Mouse (Mus musculus): ENCODE data around the gene Arid5b. TPM values are rescaled to one million over a fixed set of nuclear protein-coding genes. Genes with fewer than 3 reads are reported as not detected.

Gene Arid5b
- total and polyA plus RNA-seq, 2 experiments from 2014 or later: 11.4 to 14.5 TPM

- 90% methylated on average over 14 of the region's 14 CpGs for WGBS
Observed at GRCm38 (mm10) chr10:68154046-68154765, 124.3 kb downstream of the Arid5b start.

GRCm38 (mm10) chr10:68153344-68154045, 125.0 kb downstream of the Arid5b start:
- Histone ChIP-seq H3K9me3 (replicated peaks; ENCODE audit: control insufficient read depth, low read length) (no peaks in the 10 kb centered on the region), H3K9ac (replicated peaks; ENCODE audit: low read depth, low read length) (no peak overlapping the region), H3K27ac (ENCODE audit: low read depth) (no peak overlapping the region), H3K4me2 (ENCODE audit: low read depth, low read length) (no peak overlapping the region), H3K36me3 (replicated peaks; ENCODE audit: control insufficient read depth, insufficient read depth, low read length) (no peaks in the 10 kb centered on the region), H3K4me1 (ENCODE audit: control insufficient read depth, insufficient read depth) (peaks cover 14% of the 10 kb centered on the region; the same call in 1 of the 2 replicates), H3K4me3 (ENCODE audit: low read depth, low read length) (no peak overlapping the region), H3K27me3 (ENCODE audit: control insufficient read depth, insufficient read depth, low read length) (no peaks in the 10 kb centered on the region)
- DNase-seq (ENCODE audit: low spot score): no peak
- WGBS: 81% methylated on average over 11 of the region's 11 CpGs
- no peak for ATAC-seq (ENCODE audit: insufficient read depth, low read depth)
- TF ChIP-seq EP300 (IDR thresholded peaks at IDR 0.05; ENCODE audit: low read depth) (no peak), CTCF (IDR thresholded peaks at IDR 0.05; ENCODE audit: low read depth) (no peak)

More at GRCm38 (mm10) chr10:68154046-68154765, 124.3 kb downstream of the Arid5b start:
- DNase-seq (ENCODE audit: low spot score) (no peak), ATAC-seq (ENCODE audit: insufficient read depth, low read depth) (no peak)
- TF ChIP-seq EP300 (IDR thresholded peaks at IDR 0.05; ENCODE audit: low read depth) (no peak), CTCF (IDR thresholded peaks at IDR 0.05; ENCODE audit: low read depth) (no peak)
- Histone ChIP-seq H3K4me2 (ENCODE audit: low read depth, low read length) (no peak overlapping the region), H3K9me3 (replicated peaks; ENCODE audit: control insufficient read depth, low read length) (no peaks in the 10 kb centered on the region), H3K4me3 (ENCODE audit: low read depth, low read length) (no peak overlapping the region), H3K36me3 (replicated peaks; ENCODE audit: control insufficient read depth, insufficient read depth, low read length) (no peaks in the 10 kb centered on the region), H3K9ac (replicated peaks; ENCODE audit: low read depth, low read length) (no peak overlapping the region), H3K27ac (ENCODE audit: low read depth) (no peak overlapping the region), H3K4me1 (ENCODE audit: control insufficient read depth, insufficient read depth) (peaks cover 18% of the 10 kb centered on the region; the same call in 1 of the 2 replicates), H3K27me3 (ENCODE audit: control insufficient read depth, insufficient read depth, low read length) (no peaks in the 10 kb centered on the region)

GRCm38 (mm10) chr10:68148495-68148894, 130.0 kb downstream of the Arid5b start:
- TF ChIP-seq CTCF (IDR thresholded peaks at IDR 0.05; ENCODE audit: low read depth) (no peak), EP300 (IDR thresholded peaks at IDR 0.05; ENCODE audit: low read depth) (no peak)
- H3K27me3 ChIP-seq (ENCODE audit: control insufficient read depth, insufficient read depth, low read length): no peaks in the 10 kb centered on the region
- H3K9ac ChIP-seq (replicated peaks; ENCODE audit: low read depth, low read length): no peak overlapping the region
- peaks cover 4% of the 10 kb centered on the region; the same call in 1 of the 2 replicates for H3K4me1 ChIP-seq (ENCODE audit: control insufficient read depth, insufficient read depth)
- peak overlapping the region; percentile 46; the same call in 1 of the 2 replicates for H3K27ac ChIP-seq (ENCODE audit: low read depth)
- H3K36me3 ChIP-seq (replicated peaks; ENCODE audit: control insufficient read depth, insufficient read depth, low read length): no peaks in the 10 kb centered on the region
- DNase-seq (ENCODE audit: low spot score) (no peak), ATAC-seq (ENCODE audit: insufficient read depth, low read depth) (no peak)
- no peak overlapping the region for H3K4me2 ChIP-seq (ENCODE audit: low read depth, low read length)
- 71% methylated on average over 6 of the region's 6 CpGs for WGBS
- H3K4me3 ChIP-seq (ENCODE audit: low read depth, low read length): no peak overlapping the region
- H3K9me3 ChIP-seq (replicated peaks; ENCODE audit: control insufficient read depth, low read length): no peaks in the 10 kb centered on the region

- no peak overlapping the region for H3K4me3 ChIP-seq (ENCODE audit: low read depth, low read length)
- peak overlapping the region; percentile 46; the same call in 1 of the 2 replicates for H3K27ac ChIP-seq (ENCODE audit: low read depth)
- H3K4me2 ChIP-seq (ENCODE audit: low read depth, low read length): no peak overlapping the region
- WGBS: 65% methylated on average over 6 of the region's 6 CpGs
- peaks cover 4% of the 10 kb centered on the region; the same call in 1 of the 2 replicates for H3K4me1 ChIP-seq (ENCODE audit: control insufficient read depth, insufficient read depth)
- H3K36me3 ChIP-seq (replicated peaks; ENCODE audit: control insufficient read depth, insufficient read depth, low read length): no peaks in the 10 kb centered on the region
- no peaks in the 10 kb centered on the region for H3K9me3 ChIP-seq (replicated peaks; ENCODE audit: control insufficient read depth, low read length)
- TF ChIP-seq CTCF (IDR thresholded peaks at IDR 0.05; ENCODE audit: low read depth) (no peak), EP300 (IDR thresholded peaks at IDR 0.05; ENCODE audit: low read depth) (no peak)
- no peak overlapping the region for H3K9ac ChIP-seq (replicated peaks; ENCODE audit: low read depth, low read length)
- ATAC-seq (ENCODE audit: insufficient read depth, low read depth): no peak
- DNase-seq (ENCODE audit: low spot score): peak; percentile 39
- no peaks in the 10 kb centered on the region for H3K27me3 ChIP-seq (ENCODE audit: control insufficient read depth, insufficient read depth, low read length)
Observed at GRCm38 (mm10) chr10:68147730-68148129, 130.8 kb downstream of the Arid5b start.

GRCm38 (mm10) chr10:68146842-68147241, 131.7 kb downstream of the Arid5b start:
- H3K4me3 ChIP-seq (ENCODE audit: low read depth, low read length): no peak overlapping the region
- DNase-seq (ENCODE audit: low spot score): peak; percentile 79
- no peak overlapping the region for H3K4me2 ChIP-seq (ENCODE audit: low read depth, low read length)
- H3K27me3 ChIP-seq (ENCODE audit: control insufficient read depth, insufficient read depth, low read length): no peaks in the 10 kb centered on the region
- no peak for ATAC-seq (ENCODE audit: insufficient read depth, low read depth)
- H3K9ac ChIP-seq (replicated peaks; ENCODE audit: low read depth, low read length): no peak overlapping the region
- 0 out of 2 replicates have a peak overlapping the region, but pooled peaks have one; percentile 28 for H3K27ac ChIP-seq (ENCODE audit: low read depth)
- no peaks in the 10 kb centered on the region for H3K9me3 ChIP-seq (replicated peaks; ENCODE audit: control insufficient read depth, low read length)
- 6% methylated on average over 5 of the region's 5 CpGs for WGBS
- peaks cover 4% of the 10 kb centered on the region; the same call in 1 of the 2 replicates for H3K4me1 ChIP-seq (ENCODE audit: control insufficient read depth, insufficient read depth)
- TF ChIP-seq EP300 (IDR thresholded peaks at IDR 0.05; ENCODE audit: low read depth): no peak
- peak; percentile 81 for TF ChIP-seq CTCF (IDR thresholded peaks at IDR 0.05; ENCODE audit: low read depth)
- no peaks in the 10 kb centered on the region for H3K36me3 ChIP-seq (replicated peaks; ENCODE audit: control insufficient read depth, insufficient read depth, low read length)

Data from heart, postnatal 0 days (tissue).